Mouse (Mus musculus) brain, embryonic 14.5 days (tissue): ENCODE data around the gene Fer.

Experiments used
- CTCF ChIP-seq: fragments of 200-500 bp; IDR thresholded peaks from 2 replicates; pipeline ENCODE4 v1.5.1; 2012; ENCODE audit warnings: inconsistent platforms, mild to moderate bottlenecking, moderate library complexity, borderline replicate concordance; ENCODE audit not compliant: insufficient read depth, insufficient read length; ENCODE audit errors: extremely low read depth
- POLR2A ChIP-seq: fragments of 200-500 bp; IDR thresholded peaks from 2 replicates; pipeline ENCODE4 v1.6.1; 2012; ENCODE audit warnings: mild to moderate bottlenecking, inconsistent platforms, borderline replicate concordance; ENCODE audit not compliant: poor library complexity, insufficient read depth, insufficient read length, severe bottlenecking; ENCODE audit errors: extremely low read depth

- TF ChIP-seq CTCF (no peak), POLR2A (no peak)
Observed at GRCm38 (mm10) chr17:63988710-63989109, 125.8 kb downstream of the Fer start.
